Mouse (Mus musculus): Measurements from ENCODE around the gene Crim1.

GRCm38 (mm10) chr17:78321216-78321835 lies 121.3 kb downstream of the Crim1 start:
- TF ChIP-seq CTCF (conservative IDR thresholded peaks at IDR 0.05 in 1 of 2, IDR thresholded peaks at IDR 0.05 in 1 of 2; ENCODE audit: low read depth in 2 of 2, low read length in 2 of 2): no peak
- TF ChIP-seq MYC (IDR thresholded peaks at IDR 0.05; ENCODE audit: low read depth, low read length): no peak
- TF ChIP-seq MAFK (IDR thresholded peaks at IDR 0.05; ENCODE audit: insufficient replicate concordance, low read length): no peak
- no peak for TF ChIP-seq USF1 (IDR thresholded peaks at IDR 0.05; ENCODE audit: low read depth, low read length)
- TF ChIP-seq MAZ (IDR thresholded peaks at IDR 0.05; ENCODE audit: low read depth, low read length): no peak
- TF ChIP-seq NRF1 (IDR thresholded peaks at IDR 0.05; ENCODE audit: low read depth, low read length): no peak
- TF ChIP-seq POLR2A (IDR thresholded peaks at IDR 0.05; ENCODE audit: low read depth, low read length): no peak
- TF ChIP-seq HCFC1 (IDR thresholded peaks at IDR 0.05; ENCODE audit: low read depth, low read length): no peak
- no peak for TF ChIP-seq ELF1 (IDR thresholded peaks at IDR 0.05; ENCODE audit: low read depth, low read length)
- TF ChIP-seq ETS1 (conservative IDR thresholded peaks at IDR 0.05; ENCODE audit: low read depth, low read length): no peak
- TF ChIP-seq TBP (conservative IDR thresholded peaks at IDR 0.05; ENCODE audit: low read depth, low read length): no peak
- TF ChIP-seq NELFE (IDR thresholded peaks at IDR 0.05; ENCODE audit: low read depth, low read length): no peak

Measured in CH12.LX (cell line).